Mouse (Mus musculus): ENCODE measurements around the gene Fxr2. TPM values are rescaled to one million over a fixed set of nuclear protein-coding genes. Genes with fewer than 3 reads are reported as not detected.
A peak's percentile ranks its signal among the peaks of the same experiment; 100 is the strongest.
"Not testable (repeated sequence)": the region's sequence is repeated elsewhere in the genome, so short reads cannot be mapped to it uniquely, and the experiment has no call there.

Gene Fxr2
- polyA plus RNA-seq, 1 experiment from 2014 or later: 35.0 TPM

GRCm38 (mm10) chr11:69605726-69606490 lies 26.9 kb upstream of the Fxr2 start, which contains the start of gene Atp1b2:
Atp1b2 (minus strand) TSS chr11:69605942.
- peak within 1 kb of the TSS; percentile 48; the same call in 1 of the 2 replicates for H3K27ac ChIP-seq (ENCODE audit: low read depth, low read length)
- peak within 1 kb of the TSS; percentile 100 for H3K4me2 ChIP-seq (ENCODE audit: low read length)
- 3% methylated on average over 32 of the region's 32 CpGs for WGBS
- ATAC-seq: peak; percentile 95
- no peaks in the 10 kb centered on the region for H3K27me3 ChIP-seq (replicated peaks; ENCODE audit: control insufficient read depth, insufficient read depth, low read length)
- peak; percentile 96 for DNase-seq (ENCODE audit: low spot score)
- peak within 1 kb of the TSS; percentile 67 for H3K4me3 ChIP-seq (ENCODE audit: low read depth, low read length)
- H3K4me1 ChIP-seq (ENCODE audit: control insufficient read depth, insufficient read depth, low read length): peaks cover 6% of the 10 kb centered on the region
- H3K36me3 ChIP-seq (ENCODE audit: control insufficient read depth, insufficient read depth, low read length): peaks cover 9% of the 10 kb centered on the region
- H3K9me3 ChIP-seq (replicated peaks; ENCODE audit: control insufficient read depth, low read length): no peaks in the 10 kb centered on the region
- H3K9ac ChIP-seq (ENCODE audit: low read length): peak within 1 kb of the TSS; percentile 87

GRCm38 (mm10) chr11:69606491-69606795 lies 26.3 kb upstream of the Fxr2 start:
- Histone ChIP-seq H3K4me2 (ENCODE audit: low read length) (peak overlapping the region; percentile 100), H3K36me3 (ENCODE audit: control insufficient read depth, insufficient read depth, low read length) (peaks cover 5% of the 10 kb centered on the region), H3K9ac (ENCODE audit: low read length) (peak overlapping the region; percentile 32; the same call in 1 of the 2 replicates), H3K27me3 (replicated peaks; ENCODE audit: control insufficient read depth, insufficient read depth, low read length) (no peaks in the 10 kb centered on the region), H3K27ac (ENCODE audit: low read depth, low read length) (no peak overlapping the region), H3K9me3 (replicated peaks; ENCODE audit: control insufficient read depth, low read length) (no peaks in the 10 kb centered on the region), H3K4me1 (ENCODE audit: control insufficient read depth, insufficient read depth, low read length) (peaks cover 6% of the 10 kb centered on the region), H3K4me3 (ENCODE audit: low read depth, low read length) (peak overlapping the region; percentile 67)
- no peak for ATAC-seq
- DNase-seq (ENCODE audit: low spot score): no peak
- 61% methylated on average over 2 of the region's 2 CpGs for WGBS

- no peak overlapping the region for H3K9ac ChIP-seq (ENCODE audit: low read length)
- H3K4me1 ChIP-seq (ENCODE audit: control insufficient read depth, insufficient read depth, low read length): peaks cover 6% of the 10 kb centered on the region
- peaks cover 4% of the 10 kb centered on the region; the same call in 1 of the 2 replicates for H3K36me3 ChIP-seq (ENCODE audit: control insufficient read depth, insufficient read depth, low read length)
- WGBS: 84% methylated on average over 2 of the region's 2 CpGs
- no peak overlapping the region for H3K27ac ChIP-seq (ENCODE audit: low read depth, low read length)
- no peak for DNase-seq (ENCODE audit: low spot score)
- H3K9me3 ChIP-seq (replicated peaks; ENCODE audit: control insufficient read depth, low read length): no peaks in the 10 kb centered on the region
- H3K27me3 ChIP-seq (replicated peaks; ENCODE audit: control insufficient read depth, insufficient read depth, low read length): no peaks in the 10 kb centered on the region
- H3K4me3 ChIP-seq (ENCODE audit: low read depth, low read length): no peak overlapping the region
- H3K4me2 ChIP-seq (ENCODE audit: low read length): no peak overlapping the region
- ATAC-seq: no peak
These were observed 26.0 kb upstream of the Fxr2 start for GRCm38 (mm10) chr11:69606832-69607231.

- Histone ChIP-seq H3K36me3 (ENCODE audit: control insufficient read depth, insufficient read depth, low read length) (no peaks in the 10 kb centered on the region), H3K4me1 (ENCODE audit: control insufficient read depth, insufficient read depth, low read length) (peaks cover 6% of the 10 kb centered on the region), H3K9me3 (replicated peaks; ENCODE audit: control insufficient read depth, low read length) (no peaks in the 10 kb centered on the region), H3K27me3 (replicated peaks; ENCODE audit: control insufficient read depth, insufficient read depth, low read length) (no peaks in the 10 kb centered on the region), H3K9ac (ENCODE audit: low read length) (no peak overlapping the region), H3K27ac (ENCODE audit: low read depth, low read length) (no peak overlapping the region), H3K4me3 (ENCODE audit: low read depth, low read length) (no peak overlapping the region), H3K4me2 (ENCODE audit: low read length) (no peak overlapping the region)
- no peak for DNase-seq (ENCODE audit: low spot score)
- ATAC-seq: no peak
- WGBS: 75% methylated on average over 3 of the region's 3 CpGs
These were observed 24.3 kb upstream of the Fxr2 start for GRCm38 (mm10) chr11:69608525-69608924.

GRCm38 (mm10) chr11:69609416-69609815 lies 23.4 kb upstream of the Fxr2 start:
- Histone ChIP-seq H3K4me3 (ENCODE audit: low read depth, low read length) (no peak overlapping the region), H3K27ac (ENCODE audit: low read depth, low read length) (no peak overlapping the region), H3K9me3 (replicated peaks; ENCODE audit: control insufficient read depth, low read length) (no peaks in the 10 kb centered on the region), H3K4me2 (ENCODE audit: low read length) (no peak overlapping the region), H3K27me3 (replicated peaks; ENCODE audit: control insufficient read depth, insufficient read depth, low read length) (no peaks in the 10 kb centered on the region), H3K4me1 (ENCODE audit: control insufficient read depth, insufficient read depth, low read length) (peaks cover 8% of the 10 kb centered on the region), H3K36me3 (ENCODE audit: control insufficient read depth, insufficient read depth, low read length) (no peaks in the 10 kb centered on the region), H3K9ac (ENCODE audit: low read length) (no peak overlapping the region)
- 65% methylated on average over 7 of the region's 7 CpGs for WGBS
- ATAC-seq (no peak), DNase-seq (ENCODE audit: low spot score) (no peak)

GRCm38 (mm10) chr11:69610899-69611298 lies 21.9 kb upstream of the Fxr2 start:
- WGBS: 70% methylated on average over 4 of the region's 4 CpGs
- no peak for DNase-seq (ENCODE audit: low spot score)

GRCm38 (mm10) chr11:69613553-69614256 lies 19.1 kb upstream of the Fxr2 start:
- H3K9ac ChIP-seq (ENCODE audit: low read length): no peak overlapping the region; the same call in 1 of the 2 replicates
- peaks cover 3% of the 10 kb centered on the region; the same call in 1 of the 2 replicates for H3K4me1 ChIP-seq (ENCODE audit: control insufficient read depth, insufficient read depth, low read length)
- H3K4me3 ChIP-seq (ENCODE audit: low read depth, low read length): no peak overlapping the region
- H3K36me3 ChIP-seq (ENCODE audit: control insufficient read depth, insufficient read depth, low read length): no peaks in the 10 kb centered on the region
- no peak overlapping the region for H3K27ac ChIP-seq (ENCODE audit: low read depth, low read length)
- 8% methylated on average over 18 of the region's 19 CpGs for WGBS
- no peaks in the 10 kb centered on the region for H3K27me3 ChIP-seq (replicated peaks; ENCODE audit: control insufficient read depth, insufficient read depth, low read length)
- peak; percentile 71 for ATAC-seq
- H3K4me2 ChIP-seq (ENCODE audit: low read length): peak overlapping the region; percentile 18
- H3K9me3 ChIP-seq (replicated peaks; ENCODE audit: control insufficient read depth, low read length): no peaks in the 10 kb centered on the region
- peak; percentile 84 for DNase-seq (ENCODE audit: low spot score)

More at GRCm38 (mm10) chr11:69610899-69611298, 21.9 kb upstream of the Fxr2 start:
- no peaks in the 10 kb centered on the region for H3K9me3 ChIP-seq (replicated peaks; ENCODE audit: control insufficient read depth, low read length)
- no peak for ATAC-seq
- no peak overlapping the region for H3K9ac ChIP-seq (ENCODE audit: low read length)
- no peaks in the 10 kb centered on the region for H3K27me3 ChIP-seq (replicated peaks; ENCODE audit: control insufficient read depth, insufficient read depth, low read length)
- no peak overlapping the region for H3K27ac ChIP-seq (ENCODE audit: low read depth, low read length)
- peaks cover 3% of the 10 kb centered on the region; the same call in 1 of the 2 replicates for H3K4me1 ChIP-seq (ENCODE audit: control insufficient read depth, insufficient read depth, low read length)
- H3K4me3 ChIP-seq (ENCODE audit: low read depth, low read length): no peak overlapping the region
- no peaks in the 10 kb centered on the region for H3K36me3 ChIP-seq (ENCODE audit: control insufficient read depth, insufficient read depth, low read length)
- no peak overlapping the region for H3K4me2 ChIP-seq (ENCODE audit: low read length)

- not testable (repeated sequence) for H3K27ac ChIP-seq (ENCODE audit: low read depth, low read length); H3K9me3 ChIP-seq (replicated peaks; ENCODE audit: control insufficient read depth, low read length); H3K4me2 ChIP-seq (ENCODE audit: low read length); H3K9ac ChIP-seq (ENCODE audit: low read length); ATAC-seq; H3K27me3 ChIP-seq (replicated peaks; ENCODE audit: control insufficient read depth, insufficient read depth, low read length); H3K4me3 ChIP-seq (ENCODE audit: low read depth, low read length); H3K4me1 ChIP-seq (ENCODE audit: control insufficient read depth, insufficient read depth, low read length); H3K36me3 ChIP-seq (ENCODE audit: control insufficient read depth, insufficient read depth, low read length); DNase-seq (ENCODE audit: low spot score)
- 56% methylated on average over 11 of the region's 11 CpGs for WGBS
These were observed 18.6 kb upstream of the Fxr2 start for GRCm38 (mm10) chr11:69614257-69614588.

- WGBS: 48% methylated on average over 10 of the region's 10 CpGs
- peak overlapping the region; percentile 2; the same call in 1 of the 2 replicates for H3K9ac ChIP-seq (ENCODE audit: low read length)
These were observed 16.0 kb upstream of the Fxr2 start for GRCm38 (mm10) chr11:69616781-69617180.

More at GRCm38 (mm10) chr11:69616781-69617180, 16.0 kb upstream of the Fxr2 start:
- Histone ChIP-seq H3K4me2 (ENCODE audit: low read length) (no peak overlapping the region), H3K36me3 (ENCODE audit: control insufficient read depth, insufficient read depth, low read length) (no peaks in the 10 kb centered on the region), H3K27me3 (replicated peaks; ENCODE audit: control insufficient read depth, insufficient read depth, low read length) (no peaks in the 10 kb centered on the region), H3K4me3 (ENCODE audit: low read depth, low read length) (no peak overlapping the region), H3K9me3 (replicated peaks; ENCODE audit: control insufficient read depth, low read length) (no peaks in the 10 kb centered on the region), H3K4me1 (ENCODE audit: control insufficient read depth, insufficient read depth, low read length) (peaks cover 6% of the 10 kb centered on the region; the same call in 1 of the 2 replicates), H3K27ac (ENCODE audit: low read depth, low read length) (no peak overlapping the region)
- DNase-seq (ENCODE audit: low spot score): no peak
- no peak for ATAC-seq

All from forebrain, embryonic 14.5 days (tissue).